Mouse (Mus musculus): ENCODE data around the gene Zcchc7. TPM values are rescaled to one million over a fixed set of nuclear protein-coding genes. Genes with fewer than 3 reads are reported as not detected.
A peak's percentile ranks its signal among the peaks of the same experiment; 100 is the strongest.
"Not testable (repeated sequence)": the region's sequence is repeated elsewhere in the genome, so short reads cannot be mapped to it uniquely, and the experiment has no call there.

Gene Zcchc7
- total RNA-seq, 1 experiment from 2014 or later: 181 TPM

- no peak for ATAC-seq (replicated peaks; ENCODE audit: insufficient number of reproducible peaks, low FRiP score, low TSS enrichment, poor library complexity, severe bottlenecking)
Observed at GRCm38 (mm10) chr4:44943480-44943879, 187.8 kb downstream of the Zcchc7 start.

- ATAC-seq (replicated peaks; ENCODE audit: insufficient number of reproducible peaks, low FRiP score, low TSS enrichment, poor library complexity, severe bottlenecking): no peak
Observed at GRCm38 (mm10) chr4:44944426-44945075, 188.9 kb downstream of the Zcchc7 start.

- not testable (repeated sequence) for ATAC-seq (replicated peaks; ENCODE audit: insufficient number of reproducible peaks, low FRiP score, low TSS enrichment, poor library complexity, severe bottlenecking)
Observed at GRCm38 (mm10) chr4:44946126-44946525, 190.4 kb downstream of the Zcchc7 start.

- no peak for ATAC-seq (replicated peaks; ENCODE audit: insufficient number of reproducible peaks, low FRiP score, low TSS enrichment, poor library complexity, severe bottlenecking)
Observed at GRCm38 (mm10) chr4:44947464-44947863, 191.8 kb downstream of the Zcchc7 start.

GRCm38 (mm10) chr4:44948314-44948713, 192.6 kb downstream of the Zcchc7 start:
- no peak for ATAC-seq (replicated peaks; ENCODE audit: insufficient number of reproducible peaks, low FRiP score, low TSS enrichment, poor library complexity, severe bottlenecking)

GRCm38 (mm10) chr4:44953041-44953440, 197.4 kb downstream of the Zcchc7 start:
- ATAC-seq (replicated peaks; ENCODE audit: insufficient number of reproducible peaks, low FRiP score, low TSS enrichment, poor library complexity, severe bottlenecking): no peak

GRCm38 (mm10) chr4:44958776-44959175, 203.1 kb downstream of the Zcchc7 start:
- no peak for ATAC-seq (replicated peaks; ENCODE audit: insufficient number of reproducible peaks, low FRiP score, low TSS enrichment, poor library complexity, severe bottlenecking)

- no peak for ATAC-seq (replicated peaks; ENCODE audit: insufficient number of reproducible peaks, low FRiP score, low TSS enrichment, poor library complexity, severe bottlenecking)
Observed at GRCm38 (mm10) chr4:44959220-44959619, 203.5 kb downstream of the Zcchc7 start.

- ATAC-seq (replicated peaks; ENCODE audit: insufficient number of reproducible peaks, low FRiP score, low TSS enrichment, poor library complexity, severe bottlenecking): no peak
Observed at GRCm38 (mm10) chr4:44963156-44963555, 207.5 kb downstream of the Zcchc7 start.

GRCm38 (mm10) chr4:44965175-44965574, 209.5 kb downstream of the Zcchc7 start:
- ATAC-seq (replicated peaks; ENCODE audit: insufficient number of reproducible peaks, low FRiP score, low TSS enrichment, poor library complexity, severe bottlenecking): no peak

GRCm38 (mm10) chr4:44965736-44966135, 210.1 kb downstream of the Zcchc7 start:
- no peak for ATAC-seq (replicated peaks; ENCODE audit: insufficient number of reproducible peaks, low FRiP score, low TSS enrichment, poor library complexity, severe bottlenecking)

- ATAC-seq (replicated peaks; ENCODE audit: insufficient number of reproducible peaks, low FRiP score, low TSS enrichment, poor library complexity, severe bottlenecking): no peak
Observed at GRCm38 (mm10) chr4:44967402-44967801, 211.7 kb downstream of the Zcchc7 start.

GRCm38 (mm10) chr4:44970056-44970455, 214.4 kb downstream of the Zcchc7 start:
- no peak for ATAC-seq (replicated peaks; ENCODE audit: insufficient number of reproducible peaks, low FRiP score, low TSS enrichment, poor library complexity, severe bottlenecking)

- peak; percentile 56 for ATAC-seq (replicated peaks; ENCODE audit: insufficient number of reproducible peaks, low FRiP score, low TSS enrichment, poor library complexity, severe bottlenecking)
Observed at GRCm38 (mm10) chr4:44970612-44971110, 215.0 kb downstream of the Zcchc7 start.

GRCm38 (mm10) chr4:44973450-44973849, 217.8 kb downstream of the Zcchc7 start:
- peak; percentile 81 for ATAC-seq (replicated peaks; ENCODE audit: insufficient number of reproducible peaks, low FRiP score, low TSS enrichment, poor library complexity, severe bottlenecking)

- no peak for ATAC-seq (replicated peaks; ENCODE audit: insufficient number of reproducible peaks, low FRiP score, low TSS enrichment, poor library complexity, severe bottlenecking)
Observed at GRCm38 (mm10) chr4:44973871-44974270, 218.2 kb downstream of the Zcchc7 start.

GRCm38 (mm10) chr4:44974331-44974730, 218.7 kb downstream of the Zcchc7 start:
- ATAC-seq (replicated peaks; ENCODE audit: insufficient number of reproducible peaks, low FRiP score, low TSS enrichment, poor library complexity, severe bottlenecking): no peak

GRCm38 (mm10) chr4:44976026-44976615, 220.4 kb downstream of the Zcchc7 start:
- no peak for ATAC-seq (replicated peaks; ENCODE audit: insufficient number of reproducible peaks, low FRiP score, low TSS enrichment, poor library complexity, severe bottlenecking)

- ATAC-seq (replicated peaks; ENCODE audit: insufficient number of reproducible peaks, low FRiP score, low TSS enrichment, poor library complexity, severe bottlenecking): no peak
Observed at GRCm38 (mm10) chr4:44976921-44977710, 221.4 kb downstream of the Zcchc7 start.

GRCm38 (mm10) chr4:44978175-44978574, 222.5 kb downstream of the Zcchc7 start:
- no peak for ATAC-seq (replicated peaks; ENCODE audit: insufficient number of reproducible peaks, low FRiP score, low TSS enrichment, poor library complexity, severe bottlenecking)

All from monocyte, adult 5-6 weeks (primary cell).